Mouse (Mus musculus) midbrain, embryonic 15.5 days (tissue): ENCODE data around the gene Nup43. TPM values are rescaled to one million over a fixed set of nuclear protein-coding genes. Genes with fewer than 3 reads are reported as not detected.

ENCODE experiments used
- ATAC-seq: fragments of 200-750 bp; cut with Nextera tagmentation; replicated peaks from 2 replicates; pipeline ENCODE4 v1.8.0; 2017; ENCODE audit warnings: moderate TSS enrichment
- H3K27ac ChIP-seq: fragments of 300-500 bp; sonication (generic); 2 replicates; pipeline ENCODE4 v1.5.1; 2015; ENCODE audit warnings: mild to moderate bottlenecking, inconsistent platforms
- H3K27me3 ChIP-seq: fragments of 300-500 bp; sonication (generic); replicated peaks from 2 replicates; pipeline ENCODE4 v1.6.1; 2015; ENCODE audit warnings: inconsistent platforms
- H3K36me3 ChIP-seq: fragments of 300-500 bp; sonication (generic); replicated peaks from 2 replicates; pipeline ENCODE4 v1.6.1; 2015; ENCODE audit warnings: inconsistent platforms
- H3K4me1 ChIP-seq: fragments of 300-500 bp; sonication (generic); 2 replicates; pipeline ENCODE4 v1.6.1; 2015; ENCODE audit warnings: inconsistent platforms
- H3K4me2 ChIP-seq: fragments of 300-500 bp; sonication (generic); 2 replicates; pipeline ENCODE4 v1.6.1; 2015; ENCODE audit warnings: inconsistent platforms, mild to moderate bottlenecking, moderate library complexity
- H3K4me3 ChIP-seq: fragments of 300-500 bp; sonication (generic); 2 replicates; pipeline ENCODE4 v1.5.1; 2015; ENCODE audit warnings: mild to moderate bottlenecking, inconsistent platforms
- H3K9ac ChIP-seq: fragments of 300-500 bp; sonication (generic); 2 replicates; pipeline ENCODE4 v1.6.1; 2015; ENCODE audit warnings: mild to moderate bottlenecking, inconsistent platforms
- H3K9me3 ChIP-seq: fragments of 300-500 bp; sonication (generic); 2 replicates; pipeline ENCODE4 v1.6.1; 2016; ENCODE audit warnings: inconsistent platforms
- WGBS: fragments of 180-500 bp; shearing (Covaris S2); methylation state at CpG from one replicate; pipeline ENCODE4 v1.1.7; 2015; ENCODE audit warnings: mixed read lengths; 5-methylcytosine and 5-hydroxymethylcytosine counted together
- polyA plus RNA-seq: library from polyadenylated mRNA; unstranded; fragments of >200 nt; fragmentation: Nextera tagmentation; extraction: Ambion mirVana; gene quantifications from 2 replicates; pipeline ENCODE4 v1.2.1, GENCODE M21; 2015

Gene Nup43
- polyA plus RNA-seq, 1 experiment from 2014 or later = 32.9 TPM

DNA sequence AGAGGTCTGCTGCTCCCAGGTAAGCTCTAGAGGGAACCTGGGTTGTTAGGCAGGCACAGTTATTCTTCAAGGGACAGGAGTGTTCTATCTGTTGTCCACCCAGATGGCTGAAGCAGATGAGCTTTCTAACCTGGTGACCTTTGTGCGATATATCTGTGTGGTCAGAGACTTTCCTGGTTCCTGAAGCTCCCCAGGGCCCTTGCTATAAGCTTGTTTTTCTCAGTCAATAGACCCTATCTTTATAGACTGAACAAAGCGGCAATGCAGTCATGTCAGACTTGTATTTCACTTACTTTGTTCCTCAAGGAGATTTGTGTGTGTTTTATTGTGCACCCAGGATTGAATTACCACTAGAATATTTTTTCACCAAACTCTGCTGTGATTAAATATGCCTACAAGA lies 16.2 kb upstream of the Nup43 start:
- Histone ChIP-seq H3K36me3 (peaks cover 14% of the 10 kb centered on the region), H3K9ac (no peak overlapping the region), H3K4me2 (no peak overlapping the region), H3K9me3 (no peaks in the 10 kb centered on the region), H3K27ac (no peak overlapping the region), H3K4me3 (no peak overlapping the region), H3K4me1 (no peaks in the 10 kb centered on the region), H3K27me3 (no peaks in the 10 kb centered on the region)
- ATAC-seq = no peak
- 91% methylated on average over 2 of the region's 2 CpGs for WGBS

DNA sequence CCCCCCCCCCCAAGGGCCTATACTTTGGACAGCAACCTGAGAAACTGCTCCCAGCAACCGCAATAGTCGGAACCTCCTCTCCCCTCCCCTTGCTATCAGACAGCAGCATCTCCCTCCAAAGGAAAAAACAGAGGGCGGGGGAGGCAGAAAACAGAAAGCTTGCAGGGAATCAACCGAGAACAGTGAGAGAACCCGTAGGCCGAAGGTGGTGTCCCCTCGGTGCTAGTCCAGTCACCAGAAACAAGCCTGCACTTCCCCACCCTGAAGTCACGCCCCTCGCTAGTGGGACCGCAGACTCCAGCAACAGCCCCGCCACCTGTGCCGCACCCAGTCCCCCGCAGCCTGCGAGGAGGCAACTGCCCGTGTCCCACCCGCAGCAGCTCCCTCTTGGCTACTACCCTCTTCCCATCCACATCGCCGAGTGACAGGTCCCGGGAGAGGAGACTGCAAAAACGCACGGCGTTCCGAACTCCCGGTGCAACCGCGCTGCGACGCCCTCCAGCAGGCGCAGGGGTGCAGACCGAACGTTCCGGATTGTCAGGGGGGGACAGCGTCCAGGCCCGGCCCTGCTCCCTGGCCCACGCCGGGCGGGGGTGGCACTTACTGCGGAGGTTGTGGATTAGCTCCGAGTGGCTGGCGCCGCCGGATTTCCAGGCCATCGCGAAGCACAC lies 4.7 kb upstream of the Nup43 start:
- Histone ChIP-seq H3K27me3 (no peaks in the 10 kb centered on the region), H3K9ac (peak overlapping the region; percentile 91), H3K4me2 (peak overlapping the region; percentile 90), H3K9me3 (no peaks in the 10 kb centered on the region), H3K27ac (peak overlapping the region; percentile 97), H3K4me1 (peaks cover 25% of the 10 kb centered on the region), H3K4me3 (peak overlapping the region; percentile 94), H3K36me3 (no peaks in the 10 kb centered on the region)
- WGBS = under 1% methylated on average over 44 of the region's 44 CpGs
- ATAC-seq = peak; percentile 80

GRCm38 (mm10) chr10:7663159-7664026 lies 3.9 kb upstream of the Nup43 start:
- no peaks in the 10 kb centered on the region for H3K36me3 ChIP-seq
- peak; percentile 93 for ATAC-seq
- peak overlapping the region; percentile 90 for H3K4me2 ChIP-seq
- peaks cover 32% of the 10 kb centered on the region for H3K4me1 ChIP-seq
- WGBS = under 1% methylated on average over 64 of the region's 64 CpGs
- H3K27me3 ChIP-seq = no peaks in the 10 kb centered on the region
- H3K9ac ChIP-seq = peak overlapping the region; percentile 91
- H3K4me3 ChIP-seq = peak overlapping the region; percentile 94
- peak overlapping the region; percentile 97 for H3K27ac ChIP-seq
- no peaks in the 10 kb centered on the region for H3K9me3 ChIP-seq

DNA sequence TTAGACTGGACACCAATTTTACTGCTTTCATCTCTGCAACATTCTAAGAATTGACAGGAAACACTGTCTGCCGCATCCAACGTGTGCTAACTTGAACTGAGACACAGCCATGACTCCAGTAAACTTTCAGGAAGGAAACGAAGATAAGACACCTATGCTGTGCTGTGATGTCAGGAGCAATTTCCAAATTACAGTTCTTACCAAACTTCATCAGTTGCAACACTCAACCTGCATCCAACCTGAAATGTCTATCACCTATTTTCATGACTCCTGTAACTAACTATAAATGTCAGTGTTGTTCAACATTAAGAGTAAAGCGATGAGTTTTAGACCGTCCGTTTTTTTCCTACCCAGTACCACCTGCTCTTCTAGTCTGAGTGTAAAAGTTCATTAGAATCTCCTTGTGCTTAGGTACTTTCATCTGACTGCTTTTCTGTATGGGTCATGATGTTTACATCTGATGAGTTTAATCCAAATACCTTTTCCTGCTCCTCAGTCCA lies 3.2 kb upstream of the Nup43 start:
- Histone ChIP-seq H3K4me3 (peak overlapping the region; percentile 94), H3K9me3 (no peaks in the 10 kb centered on the region), H3K27me3 (no peaks in the 10 kb centered on the region), H3K9ac (peak overlapping the region; percentile 91), H3K27ac (peak overlapping the region; percentile 97), H3K4me2 (peak overlapping the region; percentile 90), H3K36me3 (no peaks in the 10 kb centered on the region), H3K4me1 (peaks cover 32% of the 10 kb centered on the region)
- no peak for ATAC-seq
- WGBS = 73% methylated on average over 6 of the region's 6 CpGs

- peaks cover 28% of the 10 kb centered on the region for H3K4me1 ChIP-seq
- no peak overlapping the region for H3K4me3 ChIP-seq
- H3K9me3 ChIP-seq = no peaks in the 10 kb centered on the region
- no peak for ATAC-seq
- H3K36me3 ChIP-seq = no peaks in the 10 kb centered on the region; the same call in 1 of the 2 replicates
- no peaks in the 10 kb centered on the region for H3K27me3 ChIP-seq
- H3K4me2 ChIP-seq = no peak overlapping the region
- 98% methylated on average over 1 of the region's 1 CpGs for WGBS
- H3K9ac ChIP-seq = no peak overlapping the region
- no peak overlapping the region for H3K27ac ChIP-seq
Observed at GRCm38 (mm10) chr10:7664889-7665288, 2.4 kb upstream of the Nup43 start.

- no peaks in the 10 kb centered on the region for H3K27me3 ChIP-seq
- H3K9ac ChIP-seq = no peak overlapping the region
- H3K4me3 ChIP-seq = no peak overlapping the region
- no peak for ATAC-seq
- peaks cover 6% of the 10 kb centered on the region for H3K4me1 ChIP-seq
- no peak overlapping the region for H3K27ac ChIP-seq
- H3K4me2 ChIP-seq = no peak overlapping the region
- H3K36me3 ChIP-seq = peaks cover 27% of the 10 kb centered on the region
- 60% methylated on average over 1 of the region's 1 CpGs for WGBS
- no peaks in the 10 kb centered on the region for H3K9me3 ChIP-seq
Observed at GRCm38 (mm10) chr10:7673673-7674072, 6.4 kb downstream of the Nup43 start.

DNA sequence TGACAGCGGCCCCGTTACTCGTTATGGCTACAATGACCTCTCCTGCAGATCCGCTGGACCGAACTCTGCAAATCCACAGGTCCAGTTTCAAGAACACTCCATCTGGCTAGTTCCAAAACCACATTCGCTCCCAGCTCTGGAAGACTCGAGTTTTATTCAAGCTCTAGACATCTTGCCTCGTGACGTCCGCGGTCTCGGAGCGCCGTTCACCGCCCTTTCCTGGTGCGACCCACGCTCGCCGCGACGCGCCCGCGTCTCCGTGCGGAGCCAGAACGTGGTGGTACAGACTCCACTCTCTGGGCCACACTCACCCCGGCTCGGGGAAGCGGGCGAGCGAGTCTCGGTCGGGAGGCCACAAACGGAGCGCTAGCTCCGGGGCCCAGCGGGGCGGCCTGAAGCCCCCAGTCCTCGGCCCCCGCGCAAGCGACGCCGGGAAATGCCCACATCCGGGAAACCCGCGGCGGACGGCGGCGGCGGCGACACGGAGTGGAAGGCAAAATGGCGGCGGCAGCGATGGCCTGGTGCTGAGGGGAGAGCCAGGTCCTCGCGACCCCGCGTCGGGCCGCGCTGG lies 13.5 kb downstream of the Nup43 start, which contains the start of the genes Pcmt1 and Lats1:
Gene Pcmt1, minus strand, starts transcription at position 406 of the 571 bp plus-strand sequence.
Gene Lats1, plus strand, starts transcription at position 484 of the 571 bp plus-strand sequence.
- peaks cover 52% of the 10 kb centered on the region for H3K4me1 ChIP-seq
- H3K27ac ChIP-seq = peak within 1 kb of the TSS; percentile 97
- peak; percentile 92 for ATAC-seq
- WGBS = under 1% methylated on average over 64 of the region's 65 CpGs
- peaks cover 17% of the 10 kb centered on the region for H3K36me3 ChIP-seq
- H3K9ac ChIP-seq = peak within 1 kb of the TSS; percentile 96
- H3K4me2 ChIP-seq = peak within 1 kb of the TSS; percentile 74
- H3K9me3 ChIP-seq = no peaks in the 10 kb centered on the region
- H3K4me3 ChIP-seq = peak within 1 kb of the TSS; percentile 94
- no peaks in the 10 kb centered on the region for H3K27me3 ChIP-seq

DNA sequence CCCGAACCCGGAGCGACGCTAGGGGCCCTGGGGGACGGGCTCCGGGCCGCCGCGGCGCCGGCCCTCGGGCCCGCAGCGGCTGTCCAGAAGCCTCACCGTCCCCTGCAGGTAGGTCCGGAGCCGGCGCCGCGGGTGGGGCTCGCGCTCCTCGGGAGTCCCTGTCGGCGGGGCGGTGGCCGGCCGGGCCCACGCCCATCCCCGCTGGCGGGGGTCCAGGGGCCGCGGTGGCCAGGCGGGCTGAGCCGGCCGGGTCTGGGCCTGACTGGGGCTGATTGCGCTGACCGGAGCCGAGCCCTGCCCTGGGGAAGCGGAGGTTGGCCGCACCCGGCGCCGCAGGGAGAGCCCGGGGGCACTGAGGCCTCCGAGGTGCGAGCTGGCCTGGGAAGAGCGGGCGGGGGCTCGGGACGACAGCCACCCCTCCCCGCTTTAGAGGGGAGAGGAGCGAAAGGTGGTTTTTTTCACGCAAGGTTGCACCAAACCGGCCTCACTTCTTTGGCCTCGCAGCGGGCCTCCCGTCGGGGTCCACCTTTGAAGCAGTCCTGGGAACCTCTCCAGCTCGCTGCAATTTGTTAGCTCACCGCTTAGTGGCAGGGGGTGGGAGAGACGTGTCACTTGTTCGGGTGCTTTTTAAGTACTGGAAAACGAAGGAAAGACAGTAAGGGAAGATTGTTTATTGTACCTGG lies 14.2 kb downstream of the Nup43 start:
- H3K27me3 ChIP-seq = no peaks in the 10 kb centered on the region
- H3K4me2 ChIP-seq = peak overlapping the region; percentile 74
- H3K9me3 ChIP-seq = no peaks in the 10 kb centered on the region
- peak; percentile 81 for ATAC-seq
- peak overlapping the region; percentile 94 for H3K4me3 ChIP-seq
- H3K9ac ChIP-seq = peak overlapping the region; percentile 96
- peaks cover 52% of the 10 kb centered on the region for H3K4me1 ChIP-seq
- WGBS = 0% methylated on average over 51 of the region's 64 CpGs
- H3K36me3 ChIP-seq = peaks cover 12% of the 10 kb centered on the region
- H3K27ac ChIP-seq = peak overlapping the region; percentile 97

DNA sequence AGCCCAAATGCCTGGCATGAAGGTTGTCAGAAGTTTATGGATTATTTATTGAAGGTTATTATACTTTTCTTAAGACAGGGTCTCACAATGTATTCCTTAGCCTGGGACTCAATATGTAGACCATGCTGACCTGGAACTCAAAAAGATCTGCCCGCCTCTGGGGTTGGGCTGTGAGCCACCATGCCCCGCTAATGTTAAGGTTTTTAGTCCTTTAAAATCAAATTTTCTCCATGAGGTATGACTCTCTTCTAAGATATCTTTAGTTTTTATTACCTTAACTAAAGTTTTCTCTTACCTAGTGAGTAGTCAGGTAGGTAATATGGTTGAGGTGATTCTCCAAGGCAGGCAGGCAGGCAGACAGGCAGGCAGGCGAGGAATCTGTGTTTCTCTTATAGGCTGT lies 14.9 kb downstream of the Nup43 start:
- WGBS = 62% methylated on average over 3 of the region's 3 CpGs
- Histone ChIP-seq H3K4me3 (peak overlapping the region; percentile 94), H3K4me2 (peak overlapping the region; percentile 74), H3K4me1 (peaks cover 52% of the 10 kb centered on the region), H3K9ac (peak overlapping the region; percentile 96; the same call in 1 of the 2 replicates), H3K27ac (0 out of 2 replicates have a peak overlapping the region, but pooled peaks have one; percentile 97), H3K36me3 (peaks cover 4% of the 10 kb centered on the region; the same call in 1 of the 2 replicates), H3K27me3 (no peaks in the 10 kb centered on the region), H3K9me3 (no peaks in the 10 kb centered on the region)
- ATAC-seq = no peak

GRCm38 (mm10) chr10:7686902-7687301 lies 19.6 kb downstream of the Nup43 start:
- Histone ChIP-seq H3K36me3 (no peaks in the 10 kb centered on the region; the same call in 1 of the 2 replicates), H3K9me3 (no peaks in the 10 kb centered on the region), H3K9ac (no peak overlapping the region), H3K4me3 (no peak overlapping the region), H3K4me2 (no peak overlapping the region), H3K27me3 (no peaks in the 10 kb centered on the region), H3K4me1 (peaks cover 26% of the 10 kb centered on the region), H3K27ac (no peak overlapping the region)
- ATAC-seq = no peak
- WGBS = 94% methylated on average over 6 of the region's 6 CpGs

DNA sequence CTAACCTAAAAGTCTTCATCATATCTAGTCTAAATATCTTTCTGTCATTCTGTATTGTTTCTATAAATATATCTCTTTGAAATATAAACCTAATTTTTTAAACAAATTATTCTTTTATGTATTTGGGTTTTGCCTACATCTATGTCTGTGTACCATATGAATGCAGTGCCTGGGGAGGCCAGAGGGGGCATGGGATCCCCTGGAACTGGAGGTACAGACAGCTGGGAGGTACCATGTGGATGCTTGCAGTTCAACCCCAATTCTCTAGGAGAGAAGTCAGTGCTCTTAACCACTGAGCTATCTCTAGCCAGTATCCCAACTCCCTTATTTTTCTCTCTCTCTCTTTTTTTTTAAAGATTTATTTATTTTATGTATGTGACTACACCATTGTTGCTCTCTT lies 28.0 kb downstream of the Nup43 start:
- no peak overlapping the region for H3K4me2 ChIP-seq

More for the DNA sequence above, 28.0 kb downstream of the Nup43 start:
- Histone ChIP-seq H3K9ac (no peak overlapping the region), H3K4me3 (no peak overlapping the region), H3K27ac (no peak overlapping the region), H3K9me3 (no peaks in the 10 kb centered on the region), H3K36me3 (peaks cover 42% of the 10 kb centered on the region), H3K27me3 (no peaks in the 10 kb centered on the region), H3K4me1 (no peaks in the 10 kb centered on the region)
- no peak for ATAC-seq
